Mouse (Mus musculus): ENCODE measurements around the gene Tgfbr2. TPM values are rescaled to one million over a fixed set of nuclear protein-coding genes. Genes with fewer than 3 reads are reported as not detected.
A peak's percentile ranks its signal among the peaks of the same experiment; 100 is the strongest.

The Tgfbr2 gene
- polyA plus RNA-seq (2015; fragmentation: Nextera tagmentation; extraction: Ambion mirVana): 51.4 and 53.1 TPM in 2 replicates

GRCm38 (mm10) chr9:116174481-116175461 is at the start of gene Tgfbr2:
Gene Tgfbr2 (minus strand): TSS chr9:116175360.
- Histone ChIP-seq H3K9me3 (no peaks in the 10 kb centered on the region), H3K36me3 (no peaks in the 10 kb centered on the region), H3K4me2 (peak within 1 kb of the TSS; percentile 70), H3K9ac (peak within 1 kb of the TSS; percentile 84), H3K4me3 (peak within 1 kb of the TSS; percentile 79), H3K27me3 (no peaks in the 10 kb centered on the region), H3K4me1 (peaks cover 38% of the 10 kb centered on the region), H3K27ac (peak within 1 kb of the TSS; percentile 97)
- WGBS: under 1% methylated on average over 89 of the region's 90 CpGs
- peak; percentile 84 for ATAC-seq (ENCODE audit: borderline replicate concordance, extremely low read depth, low FRiP score, low TSS enrichment)

GRCm38 (mm10) chr9:116223368-116223767 is 48.2 kb upstream of the Tgfbr2 start:
- H3K9me3 ChIP-seq: no peaks in the 10 kb centered on the region
- H3K9ac ChIP-seq: no peak overlapping the region
- peaks cover 41% of the 10 kb centered on the region for H3K4me1 ChIP-seq
- WGBS: 53% methylated on average over 6 of the region's 6 CpGs
- H3K4me3 ChIP-seq: no peak overlapping the region
- ATAC-seq (ENCODE audit: borderline replicate concordance, extremely low read depth, low FRiP score, low TSS enrichment): peak; percentile 32; the same call in 1 of the 2 replicates
- no peaks in the 10 kb centered on the region for H3K27me3 ChIP-seq
- no peak overlapping the region for H3K4me2 ChIP-seq
- H3K36me3 ChIP-seq: no peaks in the 10 kb centered on the region
- H3K27ac ChIP-seq: peak overlapping the region; percentile 45

- Histone ChIP-seq H3K9me3 (no peaks in the 10 kb centered on the region), H3K27me3 (no peaks in the 10 kb centered on the region), H3K36me3 (no peaks in the 10 kb centered on the region), H3K4me3 (no peak overlapping the region), H3K4me2 (no peak overlapping the region), H3K9ac (no peak overlapping the region), H3K4me1 (peaks cover 37% of the 10 kb centered on the region), H3K27ac (no peak overlapping the region)
- whole genome bisulfite sequencing: 77% methylated on average over 5 of the region's 5 CpGs
- ATAC-seq (ENCODE audit: borderline replicate concordance, extremely low read depth, low FRiP score, low TSS enrichment): no peak
Observed at GRCm38 (mm10) chr9:116222643-116223042, 47.5 kb upstream of the Tgfbr2 start.

GRCm38 (mm10) chr9:116222000-116222399 is 46.8 kb upstream of the Tgfbr2 start:
- H3K36me3 ChIP-seq: no peaks in the 10 kb centered on the region
- no peak overlapping the region for H3K9ac ChIP-seq
- 53% methylated on average over 11 of the region's 11 CpGs for WGBS
- H3K4me1 ChIP-seq: peaks cover 32% of the 10 kb centered on the region
- no peak overlapping the region for H3K27ac ChIP-seq
- H3K4me3 ChIP-seq: no peak overlapping the region
- no peaks in the 10 kb centered on the region for H3K27me3 ChIP-seq
- H3K4me2 ChIP-seq: no peak overlapping the region
- no peaks in the 10 kb centered on the region for H3K9me3 ChIP-seq
- no peak for ATAC-seq (ENCODE audit: borderline replicate concordance, extremely low read depth, low FRiP score, low TSS enrichment)

GRCm38 (mm10) chr9:116221565-116221964 is 46.4 kb upstream of the Tgfbr2 start:
- Histone ChIP-seq H3K4me1 (peaks cover 32% of the 10 kb centered on the region), H3K9me3 (no peaks in the 10 kb centered on the region), H3K4me2 (no peak overlapping the region), H3K27ac (no peak overlapping the region), H3K4me3 (no peak overlapping the region), H3K36me3 (no peaks in the 10 kb centered on the region), H3K27me3 (no peaks in the 10 kb centered on the region), H3K9ac (no peak overlapping the region)
- no peak for ATAC-seq (ENCODE audit: borderline replicate concordance, extremely low read depth, low FRiP score, low TSS enrichment)
- 71% methylated on average over 6 of the region's 6 CpGs for WGBS

GRCm38 (mm10) chr9:116220616-116221015 is 45.5 kb upstream of the Tgfbr2 start:
- H3K27me3 ChIP-seq: no peaks in the 10 kb centered on the region
- no peaks in the 10 kb centered on the region for H3K9me3 ChIP-seq
- H3K36me3 ChIP-seq: no peaks in the 10 kb centered on the region
- no peak overlapping the region for H3K4me3 ChIP-seq
- ATAC-seq (ENCODE audit: borderline replicate concordance, extremely low read depth, low FRiP score, low TSS enrichment): no peak
- H3K4me2 ChIP-seq: no peak overlapping the region
- no peak overlapping the region for H3K27ac ChIP-seq
- no peak overlapping the region for H3K9ac ChIP-seq
- WGBS: 95% methylated on average over 6 of the region's 6 CpGs
- peaks cover 32% of the 10 kb centered on the region for H3K4me1 ChIP-seq

GRCm38 (mm10) chr9:116220159-116220515 is 45.0 kb upstream of the Tgfbr2 start:
- H3K4me2 ChIP-seq: no peak overlapping the region
- WGBS: 89% methylated on average over 4 of the region's 4 CpGs
- H3K4me1 ChIP-seq: peaks cover 32% of the 10 kb centered on the region
- ATAC-seq (ENCODE audit: borderline replicate concordance, extremely low read depth, low FRiP score, low TSS enrichment): no peak
- no peaks in the 10 kb centered on the region for H3K36me3 ChIP-seq
- H3K27me3 ChIP-seq: no peaks in the 10 kb centered on the region
- peak overlapping the region; percentile 83 for H3K27ac ChIP-seq
- H3K4me3 ChIP-seq: no peak overlapping the region
- no peak overlapping the region for H3K9ac ChIP-seq
- H3K9me3 ChIP-seq: no peaks in the 10 kb centered on the region

- ATAC-seq (ENCODE audit: borderline replicate concordance, extremely low read depth, low FRiP score, low TSS enrichment): no peak
- Histone ChIP-seq H3K4me2 (no peak overlapping the region), H3K4me1 (peaks cover 32% of the 10 kb centered on the region), H3K9ac (no peak overlapping the region), H3K27ac (peak overlapping the region; percentile 83), H3K4me3 (no peak overlapping the region), H3K36me3 (no peaks in the 10 kb centered on the region), H3K9me3 (no peaks in the 10 kb centered on the region), H3K27me3 (no peaks in the 10 kb centered on the region)
- 66% methylated on average over 9 of the region's 9 CpGs for WGBS
Observed at GRCm38 (mm10) chr9:116219234-116220158, 44.3 kb upstream of the Tgfbr2 start.

GRCm38 (mm10) chr9:116218780-116219179 is 43.6 kb upstream of the Tgfbr2 start:
- no peaks in the 10 kb centered on the region for H3K9me3 ChIP-seq
- H3K4me2 ChIP-seq: no peak overlapping the region
- peaks cover 39% of the 10 kb centered on the region for H3K4me1 ChIP-seq
- ATAC-seq (ENCODE audit: borderline replicate concordance, extremely low read depth, low FRiP score, low TSS enrichment): peak; percentile 76; the same call in 1 of the 2 replicates
- no peaks in the 10 kb centered on the region for H3K36me3 ChIP-seq
- no peak overlapping the region for H3K4me3 ChIP-seq
- 22% methylated on average over 4 of the region's 4 CpGs for WGBS
- H3K27ac ChIP-seq: peak overlapping the region; percentile 83
- H3K27me3 ChIP-seq: no peaks in the 10 kb centered on the region
- no peak overlapping the region for H3K9ac ChIP-seq

- Histone ChIP-seq H3K27ac (no peak overlapping the region), H3K9me3 (no peaks in the 10 kb centered on the region), H3K4me1 (peaks cover 51% of the 10 kb centered on the region), H3K36me3 (no peaks in the 10 kb centered on the region), H3K27me3 (no peaks in the 10 kb centered on the region), H3K4me3 (no peak overlapping the region), H3K4me2 (no peak overlapping the region), H3K9ac (no peak overlapping the region)
- WGBS: 81% methylated on average over 7 of the region's 7 CpGs
- no peak for ATAC-seq (ENCODE audit: borderline replicate concordance, extremely low read depth, low FRiP score, low TSS enrichment)
Observed at GRCm38 (mm10) chr9:116217099-116217498, 41.9 kb upstream of the Tgfbr2 start.

GRCm38 (mm10) chr9:116216677-116217076 is 41.5 kb upstream of the Tgfbr2 start:
- H3K4me2 ChIP-seq: no peak overlapping the region
- H3K27me3 ChIP-seq: no peaks in the 10 kb centered on the region
- ATAC-seq (ENCODE audit: borderline replicate concordance, extremely low read depth, low FRiP score, low TSS enrichment): no peak
- no peaks in the 10 kb centered on the region for H3K9me3 ChIP-seq
- 79% methylated on average over 10 of the region's 10 CpGs for WGBS
- H3K9ac ChIP-seq: no peak overlapping the region
- no peaks in the 10 kb centered on the region for H3K36me3 ChIP-seq
- H3K4me3 ChIP-seq: no peak overlapping the region
- H3K27ac ChIP-seq: no peak overlapping the region
- H3K4me1 ChIP-seq: peaks cover 48% of the 10 kb centered on the region
